Mouse (Mus musculus) urinary bladder, adult 2 months (tissue): ENCODE data around the gene Smtn. TPM values are rescaled to one million over a fixed set of nuclear protein-coding genes. Genes with fewer than 3 reads are reported as not detected.

Experiments used
- DNase-seq: peaks from one replicate; pipeline ENCODE4 v3.0.0; 2022; ENCODE audit warnings: low spot score
- polyA plus RNA-seq: library from polyadenylated mRNA; depleted of rRNA; stranded (reverse); fragments of >200 nt; gene quantifications from 2 replicates; pipeline ENCODE4 v1.2.3, GENCODE M21; 2012; rRNA removed

Smtn gene
- polyA plus RNA-seq: 371 and 680 TPM in 2 replicates

- DNase-seq: no peak
Measured at GRCm38 (mm10) chr11:3540451-3541085, at the start of gene Smtn. Smtn (minus strand) TSS chr11:3540612.

- no peak for DNase-seq
Measured at GRCm38 (mm10) chr11:3588036-3588672, 47.7 kb upstream of the Smtn start.

- no peak for DNase-seq
Measured at GRCm38 (mm10) chr11:3587350-3587749, 46.9 kb upstream of the Smtn start.

- no peak for DNase-seq
Measured at GRCm38 (mm10) chr11:3585983-3586618, 45.7 kb upstream of the Smtn start.

GRCm38 (mm10) chr11:3583127-3583526, 42.7 kb upstream of the Smtn start:
- DNase-seq: no peak

GRCm38 (mm10) chr11:3581908-3582307, 41.5 kb upstream of the Smtn start:
- no peak for DNase-seq

DNA sequence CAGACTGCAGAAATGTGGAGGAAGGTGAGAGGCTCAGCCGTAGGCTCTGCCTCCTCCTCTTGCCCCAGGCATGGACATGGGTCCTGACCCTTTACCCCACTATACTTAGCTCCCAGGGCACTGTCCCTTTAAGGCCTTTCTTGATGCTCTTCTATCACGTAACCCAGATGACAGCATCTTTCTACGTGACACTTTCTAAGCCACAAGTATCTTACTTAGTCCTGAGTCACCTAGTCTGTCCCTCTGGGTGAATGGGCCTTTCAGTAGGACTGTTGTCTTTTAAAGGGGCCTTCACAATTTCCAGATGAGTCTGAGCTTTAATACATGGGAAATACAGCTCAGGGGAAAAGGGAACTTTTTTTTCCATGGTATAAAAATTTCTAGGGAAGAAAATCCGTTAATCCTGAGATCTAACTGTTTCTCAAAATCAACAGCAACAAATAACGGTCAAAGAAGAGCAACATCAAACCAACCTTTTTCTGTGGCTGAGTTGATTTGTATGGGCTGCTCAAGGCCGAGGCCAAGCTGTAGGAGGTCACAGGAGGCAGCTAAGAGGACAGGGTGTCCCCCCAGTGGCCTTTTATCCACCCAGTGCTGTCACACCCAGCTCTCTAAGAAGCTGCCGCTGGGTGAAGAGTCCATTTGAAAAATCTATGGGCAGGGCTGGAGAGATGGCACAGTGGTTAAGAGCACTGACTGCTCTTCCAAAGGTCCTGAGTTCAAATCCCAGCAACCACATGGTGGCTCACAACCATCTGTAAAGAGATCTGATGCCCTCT, 40.1 kb upstream of the Smtn start:
- no peak for DNase-seq

DNA sequence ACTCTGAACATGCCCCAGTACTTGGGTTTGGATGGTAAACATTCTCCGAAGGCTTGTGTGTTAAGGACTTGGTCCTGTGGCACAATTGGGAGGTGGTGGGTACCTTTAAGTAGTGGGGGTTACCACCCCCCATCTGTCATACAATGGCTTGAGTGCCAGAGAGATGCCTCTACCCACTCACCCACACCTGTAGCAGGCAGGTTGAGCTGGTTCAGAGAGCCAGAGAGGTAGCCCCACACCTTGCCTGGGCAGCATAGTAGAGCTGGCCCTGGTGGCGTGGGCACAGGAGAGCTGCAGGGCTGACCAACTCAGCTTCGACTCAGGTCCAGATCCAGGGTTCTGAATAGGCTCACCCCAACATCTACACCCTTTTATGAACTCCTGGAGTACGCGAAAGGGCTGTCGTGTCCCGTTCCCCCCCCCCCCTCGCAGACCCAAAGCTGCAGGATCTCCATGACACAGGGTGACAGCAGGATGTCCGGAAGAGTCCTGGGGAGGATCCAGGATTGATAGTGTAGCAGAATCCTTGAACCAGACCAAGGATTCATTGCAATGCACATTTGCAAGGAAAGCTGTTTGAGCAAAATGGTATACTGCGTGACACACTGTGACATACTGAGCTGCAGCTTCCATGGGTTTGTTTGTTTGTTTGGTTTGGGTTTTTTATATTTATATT, 37.8 kb upstream of the Smtn start:
- DNase-seq: no peak

- no peak for DNase-seq
Measured at GRCm38 (mm10) chr11:3575238-3575637, 34.8 kb upstream of the Smtn start.

DNA sequence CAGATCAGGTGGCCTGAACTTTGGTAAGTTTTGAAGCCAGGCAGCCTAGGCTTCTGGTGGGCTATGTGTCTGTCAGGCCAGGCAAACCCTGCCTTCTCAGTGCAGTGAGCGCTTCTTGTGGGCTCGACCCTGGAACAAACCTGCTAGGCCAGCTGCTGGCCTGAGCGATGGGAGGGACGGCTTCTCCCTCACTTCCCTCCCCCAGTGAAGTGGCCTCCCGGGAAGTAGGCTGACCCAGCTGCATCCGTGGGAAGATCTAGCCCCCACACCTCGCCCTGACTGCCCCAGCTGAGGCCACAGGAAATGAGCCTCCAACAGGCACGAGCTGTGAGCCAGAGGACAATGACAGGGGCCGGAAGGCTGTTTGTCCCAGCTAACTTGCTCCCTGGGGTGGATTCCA, 32.7 kb upstream of the Smtn start:
- DNase-seq: no peak

DNA sequence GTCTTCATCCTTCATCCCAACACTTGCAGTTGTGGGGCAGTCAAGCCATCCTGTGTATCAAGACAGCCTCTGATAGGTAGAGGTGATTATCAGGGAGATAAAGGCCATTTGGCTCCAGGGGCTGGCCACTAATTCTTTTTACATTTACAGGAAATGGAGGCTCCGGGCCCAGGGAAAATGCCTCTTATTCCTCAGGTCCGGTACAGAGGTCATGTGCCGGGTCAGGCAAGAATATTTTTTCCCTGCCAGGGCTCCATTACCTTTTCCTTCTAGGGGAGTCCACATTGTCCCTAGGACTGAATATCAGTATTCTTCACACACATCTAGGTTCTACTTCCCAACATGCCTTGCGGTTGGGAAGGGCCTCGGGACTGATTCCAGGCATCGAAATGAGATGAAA, 31.8 kb upstream of the Smtn start:
- DNase-seq: no peak

DNA sequence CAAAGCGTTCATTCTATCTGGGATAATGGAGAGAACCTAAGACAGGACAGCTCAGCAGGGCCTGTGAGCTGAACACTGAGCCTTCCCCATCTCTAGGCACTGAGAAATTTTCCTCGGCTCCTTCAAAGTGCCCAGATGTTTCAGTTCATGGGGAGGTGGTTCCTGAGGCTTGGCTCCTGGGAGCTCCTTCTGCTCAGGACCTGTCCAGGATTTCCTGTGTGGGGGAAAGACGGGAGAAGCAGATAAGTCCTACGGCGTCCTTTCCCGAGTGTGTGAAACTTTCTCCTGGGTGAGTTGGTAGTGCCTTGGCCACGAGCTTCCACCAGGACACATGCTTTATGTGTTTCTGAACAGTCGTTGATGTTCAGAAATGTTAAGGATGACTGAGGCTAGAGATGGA, 29.9 kb upstream of the Smtn start:
- DNase-seq: no peak

DNA sequence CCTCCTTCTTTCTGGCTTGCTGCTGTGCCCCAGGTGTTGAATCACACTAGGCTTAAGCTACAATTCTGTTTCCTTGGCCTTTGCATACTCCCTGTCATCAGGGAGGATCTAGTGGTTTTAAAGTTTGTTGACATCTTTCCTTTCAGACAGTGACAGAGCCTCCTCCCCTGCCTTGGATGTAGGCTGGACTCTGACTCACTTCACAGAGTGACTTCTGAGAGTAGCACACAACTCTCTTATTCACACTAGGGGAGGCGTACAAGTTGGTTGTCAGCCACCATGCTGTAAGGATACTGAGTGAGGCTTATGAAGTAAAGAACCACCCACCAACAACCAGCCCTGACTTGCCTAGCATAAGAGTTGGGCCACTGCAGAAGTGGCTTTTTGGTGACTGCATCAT, 27.5 kb upstream of the Smtn start:
- no peak for DNase-seq

DNA sequence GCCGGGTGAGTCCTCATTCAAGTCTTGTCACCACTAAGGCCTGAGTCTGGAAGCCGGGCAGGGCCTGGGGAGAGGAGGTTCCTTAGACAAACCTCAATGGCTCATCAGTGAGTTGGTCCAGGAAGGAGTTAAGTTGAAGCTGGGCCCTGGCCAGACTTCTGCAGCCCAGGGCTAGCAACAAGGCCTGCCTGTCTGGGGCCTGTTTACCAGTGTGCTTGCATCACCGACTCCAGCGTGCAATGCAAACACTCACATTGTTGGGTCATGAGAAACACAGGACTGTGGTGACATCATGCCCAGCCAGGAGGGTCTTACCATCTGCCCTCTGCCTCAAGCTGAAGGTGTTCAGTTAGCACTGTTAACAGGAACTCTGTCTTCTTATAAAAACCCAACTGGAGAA, 25.6 kb upstream of the Smtn start:
- DNase-seq: no peak

DNA sequence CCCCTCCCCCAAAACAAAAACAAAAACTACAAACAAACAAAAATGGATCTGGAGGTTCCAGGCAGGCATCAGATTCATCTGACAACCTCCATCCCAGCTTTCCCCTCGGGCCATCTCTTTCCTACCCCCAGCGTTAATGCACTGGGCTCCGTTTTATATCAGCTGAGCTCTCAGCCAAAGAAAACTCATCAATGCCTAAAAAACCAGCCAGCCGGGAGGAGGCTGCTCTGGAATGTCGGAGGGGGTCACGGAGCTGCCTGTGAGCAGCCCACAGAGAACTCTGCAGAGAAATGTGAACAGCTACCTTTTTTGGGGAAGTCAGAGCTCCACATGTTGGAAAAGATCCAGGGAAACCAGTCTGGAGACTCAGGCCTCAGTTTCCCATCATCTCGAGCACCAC, 24.0 kb upstream of the Smtn start:
- no peak for DNase-seq

GRCm38 (mm10) chr11:3563853-3564252, 23.4 kb upstream of the Smtn start:
- no peak for DNase-seq

DNA sequence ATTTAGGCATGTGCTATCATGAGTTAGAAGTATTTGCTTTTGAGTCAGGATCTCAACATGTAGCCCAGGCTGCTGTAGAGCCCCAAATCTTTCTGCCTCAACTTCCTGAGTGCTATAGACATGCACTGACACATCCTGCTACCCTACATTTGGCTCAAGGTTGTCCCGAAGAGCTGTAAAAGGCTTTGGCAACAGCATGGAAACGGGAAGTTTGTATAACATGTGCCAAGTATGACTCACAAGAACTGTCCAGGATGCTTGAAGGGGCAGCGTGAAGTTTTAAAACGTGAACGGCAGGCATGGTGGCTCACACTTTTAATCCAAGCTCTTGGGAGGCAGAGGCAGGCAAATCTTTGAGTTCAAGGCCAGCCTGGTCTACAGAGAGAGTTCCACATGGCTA, 19.8 kb upstream of the Smtn start:
- DNase-seq: no peak

DNA sequence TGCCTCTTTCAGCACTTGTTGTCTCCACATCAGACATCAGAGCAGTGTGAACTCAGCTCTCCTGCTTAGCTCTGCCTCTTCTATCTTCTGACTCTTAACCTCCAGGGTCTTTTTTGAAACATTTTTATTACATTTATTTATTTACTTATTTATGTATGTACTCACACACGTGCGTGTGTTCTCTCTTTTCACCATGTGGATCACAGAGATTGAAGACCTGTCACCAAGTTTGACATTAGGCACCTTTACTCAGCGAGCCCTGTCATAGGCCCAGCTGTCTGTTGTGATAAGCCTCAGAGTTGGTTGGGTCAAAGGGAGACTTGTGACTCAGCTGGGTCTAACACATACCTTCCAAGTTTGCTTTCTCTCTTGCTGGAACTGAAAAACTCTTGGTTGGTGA, 17.4 kb upstream of the Smtn start:
- DNase-seq: no peak

DNA sequence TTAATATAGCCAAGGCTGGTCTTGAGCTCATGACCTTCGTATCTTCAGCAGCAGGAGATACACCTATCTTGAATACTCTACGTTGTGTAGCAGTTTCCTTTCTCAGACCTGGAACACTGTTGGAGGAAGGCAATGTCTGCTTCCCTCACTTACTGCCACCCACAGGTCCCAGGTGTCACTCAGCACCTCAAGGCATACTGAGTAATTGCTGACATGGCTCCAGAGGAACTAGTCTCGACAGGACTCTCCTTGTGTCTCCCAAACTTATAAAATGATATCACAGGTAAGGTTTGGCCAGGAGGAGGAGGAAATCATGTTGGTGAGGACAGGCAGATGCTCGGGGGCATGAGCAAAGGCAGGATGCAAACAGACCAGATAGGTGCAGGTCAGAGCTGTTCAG, 14.6 kb upstream of the Smtn start:
- no peak for DNase-seq

DNA sequence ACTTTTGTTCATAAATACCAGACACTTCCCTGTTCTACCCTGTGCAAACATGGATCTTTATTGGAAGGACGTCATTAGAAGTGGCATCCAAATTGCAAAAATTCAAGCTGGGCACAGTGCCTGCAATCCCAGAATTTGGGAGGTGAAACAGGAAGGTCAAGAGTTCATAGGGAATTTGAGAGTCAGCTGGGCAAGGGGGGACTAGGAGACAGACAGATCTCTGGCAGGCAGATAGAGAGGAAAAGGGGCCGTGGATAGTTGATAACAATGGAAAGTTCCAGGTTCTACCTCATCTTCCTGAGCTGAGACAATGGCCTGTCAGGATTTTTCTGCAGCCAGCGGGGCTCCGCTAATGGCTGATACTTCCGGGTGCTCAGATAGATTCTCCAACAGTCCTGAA, 9.4 kb upstream of the Smtn start:
- DNase-seq: no peak

- no peak for DNase-seq
Measured at GRCm38 (mm10) chr11:3548564-3549295, 8.3 kb upstream of the Smtn start.
